Mouse (Mus musculus) heart, postnatal 0 days (tissue): ENCODE results near the gene Il10ra.

Source experiments
- CTCF ChIP-seq: IDR thresholded peaks from 2 replicates; pipeline ENCODE4 v1.5.1; 2016; ENCODE audit warnings: antibody characterized with exemption, control low read depth, low read depth
- EP300 ChIP-seq: IDR thresholded peaks from 2 replicates; pipeline ENCODE4 v1.6.1; 2016; ENCODE audit warnings: antibody characterized with exemption, low read depth

- TF ChIP-seq CTCF (no peak), EP300 (no peak)
Observed at GRCm38 (mm10) chr9:45308521-45308920, 39.6 kb upstream of the Il10ra start.
